Mouse (Mus musculus) inflammation-experienced regulatory T-cells (primary cell): Measurements from ENCODE around the gene Snrpn. TPM values are rescaled to one million over a fixed set of nuclear protein-coding genes. Genes with fewer than 3 reads are reported as not detected.

ENCODE experiments used
- polyA plus RNA-seq, 2 experiments: library from polyadenylated mRNA; unstranded; fragments of 100-300 nt; shearing (Covaris generic); gene quantifications; one replicate each; pipeline ENCODE4 v1.2.1; 2017

Gene Snrpn
- 1 to 10 TPM in 1 of 2 experiments, under 1 TPM in 1; 0.49 to 4.7 TPM for polyA plus RNA-seq

DNA sequence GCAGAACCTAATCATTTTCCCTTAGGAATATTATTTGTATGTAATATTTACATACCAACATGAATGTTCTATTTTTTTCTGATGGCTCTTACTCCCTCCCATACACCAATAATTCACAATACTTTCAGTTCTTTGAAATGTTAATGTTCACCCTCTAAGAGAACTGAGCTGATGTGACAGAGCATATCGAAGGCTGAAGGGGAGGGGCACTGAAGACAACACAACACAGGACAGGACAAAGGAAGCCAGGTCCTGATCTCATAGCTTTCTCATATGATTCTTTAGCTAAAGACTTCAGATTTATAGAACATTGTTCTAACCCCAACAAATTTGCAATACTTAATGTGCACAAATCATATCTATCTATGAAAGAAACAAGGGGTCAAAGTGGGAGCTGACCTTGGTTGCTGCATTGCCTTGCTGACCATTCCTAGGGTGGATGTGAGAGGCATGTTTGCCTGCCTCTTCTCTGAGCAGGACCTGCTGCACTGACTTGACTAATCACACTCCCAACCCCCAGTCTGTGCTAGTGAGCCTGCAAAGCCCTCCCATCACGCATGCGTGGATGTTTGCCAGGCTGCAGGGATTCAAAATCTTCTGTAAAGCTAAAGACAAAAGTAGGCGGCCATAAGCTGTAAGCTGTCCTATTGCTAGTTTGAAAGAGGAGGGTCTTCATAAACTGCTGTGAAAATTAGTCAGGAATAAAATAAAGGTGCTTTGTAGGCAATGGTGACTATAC, at the start of gene Snrpn:
TSS of gene Snrpn (minus strand) at position 478 of the 739 bp plus-strand sequence.

DNA sequence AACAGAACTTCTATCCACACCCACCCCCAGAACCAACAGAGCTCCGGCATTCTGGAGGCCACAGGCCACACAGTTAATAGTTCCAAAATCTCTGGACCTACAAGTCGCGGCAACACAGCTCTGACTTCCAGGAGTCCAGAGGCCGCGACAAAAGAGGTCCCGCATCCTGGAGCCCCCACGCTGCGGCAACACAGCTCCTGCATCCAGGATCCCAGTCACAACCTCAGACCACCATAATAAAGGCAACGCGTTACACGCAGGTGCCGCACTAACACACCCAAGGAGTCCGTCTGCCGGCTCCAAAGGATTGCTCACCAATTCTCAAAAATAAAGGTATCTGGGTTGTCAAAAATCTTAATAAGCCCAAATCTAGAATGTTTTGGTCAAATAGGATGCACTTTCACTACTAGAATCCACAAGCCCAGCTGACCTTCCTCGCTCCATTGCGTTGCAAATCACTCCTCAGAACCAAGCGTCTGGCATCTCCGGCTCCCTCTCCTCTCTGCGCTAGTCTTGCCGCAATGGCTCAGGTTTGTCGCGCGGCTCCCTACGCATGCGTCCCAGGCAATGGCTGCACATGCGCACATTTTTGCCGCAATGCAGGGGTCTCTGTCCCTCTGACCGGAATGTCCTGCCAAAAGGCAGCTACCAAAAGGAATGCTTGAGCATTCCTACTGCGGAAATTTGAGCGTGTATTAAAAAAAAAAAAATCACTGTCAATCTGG, 135.3 kb downstream of the Snrpn start, which contains the start of the genes Snurf and Gm38393:
TSS of gene Snurf (minus strand) at position 444 of the 725 bp plus-strand sequence.
TSS of gene Gm38393 (minus strand) at position 459 of the 725 bp plus-strand sequence.

Other genes with a start within 250 kb of the Snrpn start
- not detected for gene Snurf, start 135.2 kb downstream of the Snrpn start, polyA plus RNA-seq
- gene Gm38393, start 135.2 kb downstream of the Snrpn start, polyA plus RNA-seq = 1 to 10 TPM in 1 of 2 experiments, under 1 TPM in 1; 0.39 to 1.0 TPM